Mouse (Mus musculus): ENCODE results near the gene Btbd17.

DNA sequence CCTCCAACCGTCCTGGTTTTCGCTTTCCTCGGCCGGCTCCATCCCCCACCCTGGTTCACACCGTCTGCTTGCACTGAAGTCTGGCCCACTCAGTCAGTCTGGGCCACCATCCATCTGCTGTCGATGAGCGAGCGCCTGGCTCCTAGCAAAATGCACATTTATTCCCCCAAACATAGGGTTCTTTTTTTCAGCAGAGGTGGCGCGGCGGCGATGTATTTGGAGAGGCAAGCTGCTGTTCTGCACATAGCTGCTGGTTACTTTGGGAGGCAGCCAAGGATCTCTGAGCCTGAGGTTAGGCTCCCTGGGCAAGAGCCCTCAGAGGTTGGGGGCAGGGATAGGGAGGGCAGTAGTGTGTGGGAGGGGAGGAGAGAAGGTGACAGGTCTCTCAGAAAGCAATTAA, 27.0 kb upstream of the Btbd17 start:
- TF ChIP-seq CTCF (IDR thresholded peaks at IDR 0.05; ENCODE audit: low read depth) (no peak), EP300 (IDR thresholded peaks at IDR 0.05; ENCODE audit: low read depth) (no peak)
